Mouse (Mus musculus): Measurements from ENCODE around the gene Plxna1. TPM values are rescaled to one million over a fixed set of nuclear protein-coding genes. Genes with fewer than 3 reads are reported as not detected.

Plxna1 gene
- polyA plus RNA-seq, 1 experiment from 2014 or later: 41.4 TPM

DNA sequence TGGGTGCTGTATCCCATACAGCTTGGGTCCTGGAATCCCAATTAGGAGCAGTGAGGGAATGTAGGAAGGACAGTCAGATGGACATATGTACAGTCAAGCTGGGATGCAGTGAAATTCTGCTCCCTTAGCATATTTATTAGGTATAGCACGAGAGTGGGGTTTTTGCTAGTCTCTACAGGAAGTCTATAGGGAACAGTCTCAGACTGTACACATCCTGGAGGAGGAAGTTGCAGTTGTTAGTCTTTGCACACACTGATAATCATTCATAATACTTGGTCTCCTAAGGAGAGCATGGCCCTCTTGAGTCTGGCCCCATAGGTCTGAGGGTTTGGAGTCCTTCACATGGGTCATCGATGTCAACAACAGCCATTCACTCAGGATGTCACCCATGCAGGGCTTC lies 50.9 kb downstream of the Plxna1 start:
- Histone ChIP-seq H3K27ac (replicated peaks) (0 out of 2 replicates have a peak overlapping the region, but pooled peaks have one; percentile 18), H3K4me1 (replicated peaks) (peaks cover 14% of the 10 kb centered on the region), H3K4me3 (no peak overlapping the region), H3K4me2 (no peak overlapping the region), H3K9ac (no peak overlapping the region), H3K27me3 (no peaks in the 10 kb centered on the region), H3K9me3 (peaks cover 4% of the 10 kb centered on the region; the same call in 1 of the 2 replicates), H3K36me3 (peaks cover 6% of the 10 kb centered on the region)
- 66% methylated on average over 2 of the region's 2 CpGs for WGBS
- no peak for ATAC-seq (ENCODE audit: low read depth)

DNA sequence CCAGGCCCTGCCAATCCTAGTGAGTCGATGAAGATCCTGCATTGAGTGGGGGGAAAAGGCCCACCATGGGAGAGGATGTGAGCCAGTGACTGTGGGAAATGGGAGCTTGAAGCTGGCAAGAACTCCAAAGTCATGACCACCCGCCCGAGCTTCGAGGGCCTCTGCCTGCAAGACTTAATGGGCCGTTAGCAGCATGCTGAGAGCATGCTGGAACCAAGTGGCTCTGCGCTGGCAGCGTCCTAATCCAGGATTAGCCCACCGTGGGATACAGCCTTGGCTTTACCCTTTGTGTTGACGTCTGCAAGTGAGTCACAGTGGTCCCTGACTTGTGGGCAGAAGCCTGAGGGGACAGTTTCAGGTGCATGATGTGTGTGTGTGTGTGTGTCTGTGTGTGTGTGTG lies 52.2 kb downstream of the Plxna1 start:
- Histone ChIP-seq H3K36me3 (0 out of 2 replicates have a peak, but pooled peaks cover 3% of the 10 kb centered on the region), H3K9me3 (peaks cover 8% of the 10 kb centered on the region; the same call in 1 of the 2 replicates), H3K27me3 (no peaks in the 10 kb centered on the region), H3K9ac (no peak overlapping the region), H3K4me1 (replicated peaks) (peaks cover 14% of the 10 kb centered on the region), H3K4me3 (no peak overlapping the region), H3K4me2 (no peak overlapping the region), H3K27ac (replicated peaks) (no peak overlapping the region)
- ATAC-seq (ENCODE audit: low read depth): no peak
- WGBS: 56% methylated on average over 9 of the region's 9 CpGs

- H3K27me3 ChIP-seq: no peaks in the 10 kb centered on the region
- H3K4me3 ChIP-seq: no peak overlapping the region
- no peak overlapping the region for H3K4me2 ChIP-seq
- peaks cover 8% of the 10 kb centered on the region; the same call in 1 of the 2 replicates for H3K9me3 ChIP-seq
- H3K36me3 ChIP-seq: no peaks in the 10 kb centered on the region
- H3K4me1 ChIP-seq (replicated peaks): peaks cover 14% of the 10 kb centered on the region
- no peak overlapping the region for H3K9ac ChIP-seq
- 79% methylated on average over 6 of the region's 6 CpGs for WGBS
- H3K27ac ChIP-seq (replicated peaks): no peak overlapping the region
- ATAC-seq (ENCODE audit: low read depth): no peak
These were observed 54.0 kb downstream of the Plxna1 start for GRCm38 (mm10) chr6:89308213-89308973.

- Histone ChIP-seq H3K9me3 (peaks cover 8% of the 10 kb centered on the region; the same call in 1 of the 2 replicates), H3K4me3 (no peak overlapping the region), H3K27ac (replicated peaks) (no peak overlapping the region), H3K4me1 (replicated peaks) (no peaks in the 10 kb centered on the region; the same call in 1 of the 2 replicates), H3K27me3 (no peaks in the 10 kb centered on the region), H3K36me3 (no peaks in the 10 kb centered on the region), H3K9ac (no peak overlapping the region), H3K4me2 (no peak overlapping the region)
- ATAC-seq (ENCODE audit: low read depth): no peak
- 70% methylated on average over 3 of the region's 3 CpGs for WGBS
These were observed 57.9 kb downstream of the Plxna1 start for GRCm38 (mm10) chr6:89304375-89305058.

DNA sequence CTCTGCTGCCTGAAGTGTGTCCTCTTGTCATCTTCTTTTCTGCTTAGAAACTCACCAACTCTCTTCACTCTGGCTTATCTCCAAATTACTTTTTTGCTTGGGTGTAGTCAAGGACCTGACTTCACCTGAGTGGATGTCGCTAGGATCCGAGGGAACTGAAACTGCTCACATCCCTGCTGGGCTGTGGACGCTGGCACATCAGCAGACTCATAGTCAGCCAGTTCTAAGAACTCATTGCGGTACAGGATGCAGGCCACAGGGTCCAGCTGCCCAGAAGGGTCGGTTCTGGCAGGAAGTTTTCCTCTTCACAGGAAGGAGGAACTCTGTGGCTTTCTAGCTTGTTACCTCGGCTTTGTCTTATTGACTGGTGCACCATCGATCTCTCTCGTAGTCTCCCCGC lies 62.6 kb downstream of the Plxna1 start:
- Histone ChIP-seq H3K9ac (no peak overlapping the region), H3K27me3 (no peaks in the 10 kb centered on the region), H3K36me3 (no peaks in the 10 kb centered on the region), H3K4me3 (no peak overlapping the region), H3K9me3 (no peaks in the 10 kb centered on the region), H3K4me1 (replicated peaks) (no peaks in the 10 kb centered on the region; the same call in 1 of the 2 replicates), H3K27ac (replicated peaks) (no peak overlapping the region), H3K4me2 (no peak overlapping the region)
- 86% methylated on average over 9 of the region's 9 CpGs for WGBS
- ATAC-seq (ENCODE audit: low read depth): no peak

DNA sequence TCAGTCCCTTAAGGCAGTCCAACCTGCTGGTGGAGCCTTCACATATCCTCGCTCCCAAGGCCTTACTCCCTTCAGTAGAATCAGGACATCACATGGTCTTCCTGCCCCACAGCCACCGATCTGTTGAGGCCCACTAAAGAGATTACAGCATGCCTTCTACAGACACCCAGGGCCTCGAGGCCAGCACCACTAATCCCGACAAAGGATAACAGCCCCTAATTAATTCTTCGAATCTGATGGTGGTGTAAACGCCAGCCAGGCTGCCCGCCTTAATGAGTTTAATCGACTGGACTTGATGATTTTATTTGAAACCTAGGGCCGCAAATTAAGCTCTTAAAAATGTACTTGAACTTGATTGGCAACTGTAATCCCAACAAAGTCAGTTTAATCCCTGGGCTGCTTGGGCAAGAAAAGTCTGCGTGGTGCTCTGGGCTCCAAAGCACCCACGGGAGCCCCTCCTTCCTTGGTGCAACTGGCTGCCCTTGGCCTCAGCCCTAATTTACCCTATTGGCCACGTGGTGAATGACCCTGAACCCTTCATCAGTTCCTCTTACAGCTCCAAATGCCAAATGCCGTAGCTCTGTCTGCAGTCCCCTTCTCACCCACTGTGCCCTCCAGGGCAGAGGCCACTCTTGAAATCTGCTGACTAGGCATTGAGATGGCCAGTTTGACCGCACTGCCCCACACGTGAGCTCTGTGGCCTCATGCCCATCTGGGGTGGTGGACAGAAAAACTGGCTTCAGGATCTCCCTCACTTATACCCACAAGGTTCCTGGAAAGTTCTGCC lies 65.3 kb downstream of the Plxna1 start:
- no peak overlapping the region for H3K27ac ChIP-seq (replicated peaks)
- no peak overlapping the region for H3K4me2 ChIP-seq
- peaks cover 1% of the 10 kb centered on the region; the same call in 1 of the 2 replicates for H3K4me1 ChIP-seq (replicated peaks)
- H3K9ac ChIP-seq: no peak overlapping the region
- 57% methylated on average over 15 of the region's 15 CpGs for WGBS
- H3K9me3 ChIP-seq: no peaks in the 10 kb centered on the region
- no peak for ATAC-seq (ENCODE audit: low read depth)
- no peaks in the 10 kb centered on the region for H3K36me3 ChIP-seq
- no peak overlapping the region for H3K4me3 ChIP-seq
- no peaks in the 10 kb centered on the region for H3K27me3 ChIP-seq

DNA sequence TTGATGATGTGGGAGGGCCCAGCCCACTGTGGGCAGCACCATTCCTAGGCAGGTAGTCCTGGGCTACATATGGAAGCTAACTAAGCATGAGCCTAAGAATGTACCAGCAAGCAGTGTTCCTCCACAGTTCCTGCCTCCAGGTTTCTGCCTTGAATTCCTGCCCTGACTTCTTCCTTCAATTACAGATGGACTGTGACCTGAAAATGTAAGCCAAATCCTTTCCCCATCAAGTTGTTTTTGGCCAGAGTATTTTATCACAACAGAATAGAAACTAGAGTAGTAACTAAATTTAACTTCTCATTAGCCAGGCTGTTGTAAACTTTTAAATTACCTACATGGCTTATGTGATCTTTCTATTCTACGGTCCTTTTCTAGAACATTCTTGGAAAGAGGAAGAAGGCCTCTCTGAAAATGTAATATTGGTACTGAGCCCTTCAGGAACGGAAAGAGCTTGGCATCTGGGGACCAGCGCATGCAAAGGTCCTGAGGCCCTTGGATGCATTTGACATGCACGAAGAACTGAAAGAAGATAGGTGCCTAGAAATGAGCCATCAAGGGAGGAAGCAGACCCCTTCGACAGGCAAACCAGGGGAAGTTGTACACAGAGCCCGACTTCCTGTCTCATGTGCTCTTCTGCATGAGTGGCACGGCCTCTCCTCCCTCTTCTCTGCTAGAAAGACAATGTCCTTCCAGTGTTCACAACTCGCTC lies 66.3 kb downstream of the Plxna1 start:
- H3K9ac ChIP-seq: no peak overlapping the region
- no peak overlapping the region for H3K4me2 ChIP-seq
- no peaks in the 10 kb centered on the region for H3K9me3 ChIP-seq
- no peak for ATAC-seq (ENCODE audit: low read depth)
- H3K27ac ChIP-seq (replicated peaks): no peak overlapping the region
- H3K36me3 ChIP-seq: no peaks in the 10 kb centered on the region
- 96% methylated on average over 8 of the region's 8 CpGs for WGBS
- H3K4me1 ChIP-seq (replicated peaks): peaks cover 11% of the 10 kb centered on the region
- H3K27me3 ChIP-seq: no peaks in the 10 kb centered on the region
- no peak overlapping the region for H3K4me3 ChIP-seq

DNA sequence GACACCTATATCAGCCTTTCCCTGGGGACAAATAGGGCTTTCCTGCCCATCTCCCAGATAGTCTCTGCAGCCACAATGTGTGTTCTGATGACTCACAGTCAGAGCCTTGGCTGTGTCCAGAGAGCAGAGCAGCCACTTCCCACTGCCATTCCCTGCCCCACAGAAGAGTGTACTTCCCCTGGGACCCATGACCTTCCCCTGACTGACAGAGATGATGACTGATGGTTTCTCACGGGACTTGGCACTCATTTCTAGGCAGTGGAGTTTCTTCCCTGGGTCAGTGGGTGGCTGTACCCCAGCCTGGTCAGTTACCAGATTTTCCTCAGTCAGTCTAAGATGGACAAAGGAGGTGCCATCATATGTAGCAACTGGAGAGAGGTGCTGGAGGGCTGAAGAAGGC lies 67.8 kb downstream of the Plxna1 start:
- peaks cover 16% of the 10 kb centered on the region for H3K4me1 ChIP-seq (replicated peaks)
- no peaks in the 10 kb centered on the region for H3K9me3 ChIP-seq
- no peak overlapping the region for H3K4me3 ChIP-seq
- 37% methylated on average over 1 of the region's 1 CpGs for WGBS
- ATAC-seq (ENCODE audit: low read depth): no peak
- H3K9ac ChIP-seq: no peak overlapping the region
- no peak overlapping the region for H3K27ac ChIP-seq (replicated peaks)
- no peaks in the 10 kb centered on the region for H3K36me3 ChIP-seq
- H3K4me2 ChIP-seq: no peak overlapping the region
- H3K27me3 ChIP-seq: no peaks in the 10 kb centered on the region

- H3K27ac ChIP-seq (replicated peaks): no peak overlapping the region
- 8% methylated on average over 7 of the region's 7 CpGs for WGBS
These were observed 70.9 kb downstream of the Plxna1 start for GRCm38 (mm10) chr6:89291494-89291893.

GRCm38 (mm10) chr6:89288156-89288555 lies 74.3 kb downstream of the Plxna1 start:
- Histone ChIP-seq H3K36me3 (no peaks in the 10 kb centered on the region), H3K4me3 (no peak overlapping the region), H3K4me1 (replicated peaks) (peaks cover 23% of the 10 kb centered on the region), H3K27ac (replicated peaks) (no peak overlapping the region), H3K27me3 (no peaks in the 10 kb centered on the region), H3K9me3 (no peaks in the 10 kb centered on the region), H3K9ac (no peak overlapping the region), H3K4me2 (no peak overlapping the region)
- WGBS: 25% methylated on average over 6 of the region's 6 CpGs
- no peak for ATAC-seq (ENCODE audit: low read depth)

More at GRCm38 (mm10) chr6:89291494-89291893, 70.9 kb downstream of the Plxna1 start:
- Histone ChIP-seq H3K4me2 (no peak overlapping the region), H3K9me3 (no peaks in the 10 kb centered on the region), H3K4me1 (replicated peaks) (peaks cover 23% of the 10 kb centered on the region), H3K36me3 (no peaks in the 10 kb centered on the region), H3K4me3 (no peak overlapping the region), H3K27me3 (no peaks in the 10 kb centered on the region), H3K9ac (no peak overlapping the region)
- ATAC-seq (ENCODE audit: low read depth): peak; percentile 55

DNA sequence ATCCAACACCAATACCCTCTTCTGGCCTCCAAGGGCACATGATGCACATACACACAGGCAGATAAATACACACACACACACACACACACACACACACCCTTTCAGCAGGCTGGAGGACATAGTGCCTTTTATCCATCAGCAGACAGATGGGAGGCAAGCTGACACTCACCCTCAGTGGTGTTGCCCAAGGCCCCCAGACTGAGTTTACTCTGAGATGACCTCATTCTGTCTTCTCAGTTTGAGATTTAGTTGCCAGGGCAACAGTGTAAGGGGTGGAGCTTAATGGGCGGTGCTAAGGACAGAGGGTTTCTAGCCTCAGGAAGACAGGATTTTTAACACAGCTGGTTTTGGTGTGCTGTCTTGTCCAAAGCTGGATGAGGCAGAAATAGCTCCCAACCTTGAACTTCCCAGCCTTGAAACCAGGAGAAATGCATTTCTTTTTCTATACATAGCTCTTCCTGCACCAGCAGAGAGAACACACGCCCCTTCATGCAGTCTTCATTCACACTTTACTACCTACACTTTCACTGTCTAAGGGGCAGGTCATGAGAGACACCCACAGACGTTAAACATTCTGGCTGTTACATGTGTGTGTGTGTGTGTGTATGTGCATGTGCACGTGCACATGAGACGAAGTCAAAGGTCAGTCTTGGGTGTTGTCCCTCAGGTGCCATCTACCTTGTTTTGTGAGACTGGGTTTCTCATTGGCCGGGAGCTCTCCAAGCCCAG lies 75.6 kb downstream of the Plxna1 start:
- Histone ChIP-seq H3K4me2 (no peak overlapping the region), H3K9ac (no peak overlapping the region), H3K27ac (replicated peaks) (no peak overlapping the region), H3K4me1 (replicated peaks) (peaks cover 25% of the 10 kb centered on the region), H3K9me3 (no peaks in the 10 kb centered on the region), H3K27me3 (0 out of 2 replicates have a peak, but pooled peaks cover 5% of the 10 kb centered on the region), H3K36me3 (no peaks in the 10 kb centered on the region), H3K4me3 (no peak overlapping the region)
- peak; percentile 64; the same call in 1 of the 2 replicates for ATAC-seq (ENCODE audit: low read depth)
- WGBS: 54% methylated on average over 6 of the region's 6 CpGs

All from neural tube, embryonic 13.5 days (tissue).